Mouse (Mus musculus): Measurements from ENCODE around the gene Myod1.

Myod1 gene

DNA sequence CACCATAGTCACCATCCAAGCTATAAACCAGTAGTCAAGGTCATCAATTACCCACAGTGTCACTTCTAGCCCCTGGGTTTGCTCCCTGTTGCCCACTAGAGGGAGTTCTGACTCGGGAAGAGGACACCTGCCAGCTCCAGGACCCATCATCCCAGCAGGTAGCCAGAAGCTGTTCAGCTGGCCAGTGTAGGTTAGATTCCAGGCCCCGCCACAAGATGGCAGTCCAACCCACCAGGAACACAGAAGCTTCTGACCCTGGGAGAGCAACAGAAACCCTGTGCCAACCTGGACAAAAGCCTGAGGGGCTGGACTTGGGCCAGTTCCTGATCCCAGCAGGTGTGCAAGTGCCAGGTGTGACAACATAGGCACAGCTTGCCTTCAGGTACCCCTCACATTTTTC is 16.8 kb downstream of the Myod1 start:
- DNase-seq, result peak; percentile 86 to 88

DNA sequence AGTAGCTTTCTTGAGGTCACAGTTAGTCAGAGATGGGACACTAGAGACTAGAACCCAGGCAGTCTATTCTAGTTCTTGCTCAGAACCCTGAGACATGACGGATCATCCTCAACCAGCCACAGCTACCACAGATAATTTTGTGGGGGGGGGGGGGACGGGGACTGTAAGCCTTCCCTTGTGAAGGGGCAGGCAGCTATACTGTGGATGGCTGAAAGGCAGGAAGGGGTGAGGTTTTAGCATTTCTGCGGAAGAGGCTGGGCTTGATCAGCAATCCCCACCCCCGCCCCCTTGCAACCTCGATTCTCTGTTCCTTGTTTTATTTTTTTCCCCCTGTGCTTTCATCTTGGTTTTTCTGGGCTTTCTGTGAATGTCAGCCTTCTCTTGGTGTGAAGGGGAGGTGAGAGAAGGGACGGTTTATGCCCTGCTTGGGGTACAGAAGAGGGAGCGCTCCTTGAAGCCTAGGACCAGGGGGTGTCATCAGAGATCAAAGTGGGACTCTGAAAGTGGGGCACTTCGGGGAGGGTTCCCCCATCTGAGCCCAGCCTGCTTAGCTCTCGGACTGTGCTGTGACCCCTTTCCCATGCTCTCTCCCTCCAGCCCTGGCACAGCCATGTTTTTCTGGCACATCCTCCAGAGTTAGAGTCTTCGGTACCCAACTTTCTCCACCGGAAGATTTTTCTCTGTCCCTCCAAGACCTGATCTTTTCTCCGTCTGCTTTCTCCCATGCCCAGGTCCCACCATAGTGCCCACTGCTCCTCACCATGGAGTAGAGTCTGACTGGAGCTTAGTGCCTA is 17.6 kb downstream of the Myod1 start:
- no peak for DNase-seq

DNA sequence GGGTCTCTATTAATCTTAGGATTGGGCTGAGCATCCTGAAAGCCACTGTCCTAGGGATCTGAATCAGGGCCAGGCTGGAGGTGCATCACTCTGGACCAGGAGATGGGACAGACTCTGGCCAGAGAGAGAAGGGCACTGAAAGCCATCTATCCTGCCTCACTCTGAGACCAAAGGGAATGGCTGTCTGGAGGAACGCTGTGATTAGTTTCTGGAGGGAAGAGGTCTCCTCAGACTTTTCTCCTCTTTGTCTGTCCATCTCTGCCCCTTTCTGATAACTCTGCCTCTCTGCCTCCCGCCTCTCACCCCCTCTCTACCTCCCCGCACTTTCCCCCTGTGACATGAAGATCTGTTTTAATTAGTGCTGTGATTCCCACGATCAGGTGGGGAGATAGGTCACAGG is 18.7 kb downstream of the Myod1 start:
- no peak for DNase-seq

DNA sequence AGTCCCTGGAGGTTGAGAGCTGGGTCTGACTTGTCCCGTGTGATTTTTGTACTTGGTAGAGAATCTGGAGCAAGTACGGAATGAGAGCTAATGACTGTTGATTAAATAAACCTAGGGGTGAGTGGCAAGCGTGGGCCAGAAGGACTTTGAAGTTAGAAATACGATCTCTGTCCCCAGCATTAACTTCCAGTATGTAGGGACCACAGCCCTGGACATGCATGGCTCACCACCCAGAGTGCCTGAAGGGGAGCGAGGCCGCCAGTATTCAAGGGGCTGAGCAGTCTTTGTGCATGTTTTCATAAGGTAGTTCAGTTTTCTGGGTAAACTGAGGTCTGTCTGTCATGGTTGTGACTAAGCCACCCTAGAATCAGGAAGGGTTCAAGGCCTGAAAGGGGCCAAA is 19.3 kb downstream of the Myod1 start:
- no peak for DNase-seq

DNA sequence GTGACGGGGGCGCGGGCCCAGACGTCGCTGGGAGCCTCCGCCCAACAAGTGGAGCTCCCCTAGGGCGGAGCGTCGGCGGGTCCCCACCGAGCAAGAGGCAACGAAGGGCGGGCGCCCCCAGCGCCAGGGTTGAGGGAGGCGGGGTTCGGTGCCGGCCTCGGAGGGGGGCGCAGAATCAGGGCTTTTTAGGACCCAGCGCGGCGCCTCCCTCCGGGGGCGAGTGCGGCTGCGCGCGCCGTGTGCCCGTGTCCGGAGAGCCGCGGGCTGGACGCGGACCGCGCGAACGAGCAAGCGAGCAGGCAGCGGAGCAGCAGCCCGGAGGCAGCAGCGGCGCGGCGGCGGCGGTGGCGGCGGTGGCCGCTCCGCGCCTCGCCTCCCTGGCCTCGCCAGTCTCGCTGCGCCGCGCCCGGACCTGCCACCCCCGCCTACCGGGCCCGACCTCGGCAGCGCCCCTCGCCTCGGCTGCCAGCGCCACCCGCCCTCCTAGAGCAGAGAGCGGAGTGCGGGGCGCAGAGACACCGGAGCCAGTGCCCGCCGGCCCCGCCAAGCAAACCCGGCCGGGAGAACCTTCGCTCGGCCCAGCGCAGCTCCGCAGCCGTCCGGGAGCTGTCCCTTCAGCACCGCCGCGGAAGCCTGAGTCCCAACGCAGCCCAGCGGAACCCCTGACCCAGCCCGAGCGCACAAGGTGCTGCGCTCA is 20.1 kb downstream of the Myod1 start, which contains the start of gene Kcnc1:
Gene Kcnc1 (plus strand): TSS at position 267 of the 697 bp plus-strand sequence.
- peak; percentile 84 to 85 for DNase-seq

DNA sequence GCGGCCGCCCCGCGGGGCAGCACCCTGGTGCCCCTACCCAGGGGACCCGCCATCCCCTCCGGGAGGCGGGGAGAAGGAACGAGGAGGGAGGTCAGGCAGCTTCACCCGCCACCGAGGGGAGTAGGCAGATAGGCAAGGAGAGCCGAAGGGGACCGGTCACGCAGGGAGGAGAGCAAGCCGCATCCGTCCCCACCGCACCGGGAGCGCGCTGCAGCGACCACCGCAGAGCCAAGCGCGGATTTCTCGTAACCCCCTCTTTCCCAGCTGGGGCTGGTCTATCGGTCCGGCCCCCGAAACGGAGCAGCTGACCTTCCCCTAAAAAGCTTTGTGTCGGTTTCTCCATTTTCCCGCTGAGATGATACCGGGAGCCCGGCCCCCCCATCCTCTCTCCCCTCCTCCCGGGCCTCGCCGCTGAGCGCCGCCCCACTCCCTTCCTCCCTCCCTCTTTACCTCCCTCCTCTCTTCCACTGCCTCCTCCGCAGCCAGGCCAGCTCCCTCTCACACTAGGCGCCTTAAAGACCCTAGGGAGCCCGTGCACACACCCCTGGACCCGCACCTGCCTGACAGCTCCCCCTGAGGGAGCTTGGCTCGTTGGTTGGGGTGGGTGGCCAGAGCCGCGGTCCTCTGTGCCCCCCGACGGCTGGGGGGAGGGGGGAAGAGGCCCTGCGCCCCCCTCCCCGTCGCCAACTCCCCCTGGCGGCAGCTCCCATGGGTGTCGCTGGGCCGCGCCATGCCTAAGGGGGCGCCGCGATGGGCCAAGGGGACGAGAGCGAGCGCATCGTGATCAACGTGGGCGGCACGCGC is 20.9 kb downstream of the Myod1 start:
- DNase-seq, result peak in 1 of 2 experiments; percentile 36

DNA sequence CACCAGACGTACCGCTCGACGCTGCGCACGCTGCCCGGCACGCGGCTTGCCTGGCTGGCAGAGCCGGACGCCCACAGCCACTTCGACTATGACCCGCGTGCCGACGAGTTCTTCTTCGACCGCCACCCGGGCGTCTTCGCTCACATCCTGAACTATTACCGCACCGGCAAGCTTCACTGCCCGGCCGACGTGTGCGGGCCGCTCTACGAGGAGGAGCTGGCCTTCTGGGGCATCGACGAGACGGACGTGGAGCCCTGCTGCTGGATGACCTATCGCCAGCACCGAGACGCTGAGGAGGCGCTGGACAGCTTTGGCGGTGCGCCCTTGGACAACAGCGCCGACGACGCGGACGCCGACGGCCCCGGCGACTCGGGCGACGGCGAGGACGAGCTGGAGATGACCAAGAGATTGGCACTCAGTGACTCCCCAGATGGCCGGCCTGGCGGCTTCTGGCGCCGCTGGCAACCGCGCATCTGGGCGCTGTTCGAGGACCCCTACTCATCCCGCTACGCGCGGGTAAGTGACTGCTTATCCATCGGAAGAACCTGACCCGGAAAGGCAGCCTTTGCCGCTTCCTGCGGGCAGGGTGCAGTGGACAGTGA is 21.6 kb downstream of the Myod1 start:
- DNase-seq, result no peak

DNA sequence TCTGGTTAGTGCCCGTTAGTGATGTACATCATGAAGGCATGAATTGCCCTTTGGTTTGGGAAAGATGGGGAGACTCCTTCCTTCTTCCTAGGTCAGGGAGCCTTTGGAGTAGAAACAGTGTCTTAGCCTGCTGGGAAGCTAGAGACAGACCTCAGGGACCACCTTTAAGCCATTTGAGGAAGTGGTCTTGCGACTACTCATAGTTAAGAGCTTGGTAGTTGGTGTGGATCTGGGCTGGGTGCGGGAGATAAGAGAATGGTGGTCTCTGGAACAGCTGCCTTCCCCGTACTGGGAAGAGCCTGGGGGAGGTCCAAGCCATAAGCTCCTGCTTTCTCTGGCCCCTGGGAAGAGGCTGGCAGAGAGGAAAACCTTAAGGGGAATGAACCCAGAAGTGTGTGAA is 22.3 kb downstream of the Myod1 start:
- no peak for DNase-seq

DNA sequence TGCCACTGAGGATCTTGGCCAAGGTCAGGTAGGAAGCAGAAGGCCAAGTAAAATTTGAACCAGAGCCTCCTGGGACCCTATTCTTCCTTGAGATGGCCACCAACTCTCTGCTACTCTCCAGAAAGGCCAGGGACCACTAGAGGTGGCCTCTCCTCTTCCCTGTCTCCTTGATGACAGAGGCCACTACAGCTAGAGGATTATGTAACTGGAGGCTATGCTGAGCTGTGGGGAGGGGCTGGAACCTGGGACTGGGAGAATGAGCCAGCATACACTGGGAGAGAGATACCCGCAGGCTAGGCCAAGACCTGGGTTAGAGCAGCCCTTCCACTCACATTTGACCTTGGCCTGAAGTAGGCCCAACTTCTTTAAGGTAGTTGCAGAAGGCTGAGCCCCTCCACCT is 23.4 kb downstream of the Myod1 start:
- no peak for DNase-seq

DNA sequence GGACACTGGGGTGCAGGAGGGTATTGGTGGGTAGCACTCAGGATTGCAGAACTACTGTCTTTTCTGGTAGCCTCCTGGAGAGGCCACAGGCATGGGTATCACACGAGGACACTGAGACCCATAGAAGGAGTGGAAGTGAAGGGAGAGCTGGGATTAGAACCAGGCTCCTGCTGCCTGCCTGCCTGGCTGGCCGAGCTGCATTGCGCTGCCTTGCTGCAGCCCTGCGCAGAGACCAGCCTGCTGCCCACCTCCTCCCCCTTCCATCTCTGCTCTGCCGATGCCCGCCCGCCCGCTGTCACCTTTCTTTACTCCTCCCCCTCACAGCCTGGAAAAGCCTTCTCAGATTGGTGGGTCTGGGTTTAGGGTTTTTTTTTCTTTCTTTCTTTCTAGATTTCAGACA is 24.1 kb downstream of the Myod1 start:
- no peak for DNase-seq

DNA sequence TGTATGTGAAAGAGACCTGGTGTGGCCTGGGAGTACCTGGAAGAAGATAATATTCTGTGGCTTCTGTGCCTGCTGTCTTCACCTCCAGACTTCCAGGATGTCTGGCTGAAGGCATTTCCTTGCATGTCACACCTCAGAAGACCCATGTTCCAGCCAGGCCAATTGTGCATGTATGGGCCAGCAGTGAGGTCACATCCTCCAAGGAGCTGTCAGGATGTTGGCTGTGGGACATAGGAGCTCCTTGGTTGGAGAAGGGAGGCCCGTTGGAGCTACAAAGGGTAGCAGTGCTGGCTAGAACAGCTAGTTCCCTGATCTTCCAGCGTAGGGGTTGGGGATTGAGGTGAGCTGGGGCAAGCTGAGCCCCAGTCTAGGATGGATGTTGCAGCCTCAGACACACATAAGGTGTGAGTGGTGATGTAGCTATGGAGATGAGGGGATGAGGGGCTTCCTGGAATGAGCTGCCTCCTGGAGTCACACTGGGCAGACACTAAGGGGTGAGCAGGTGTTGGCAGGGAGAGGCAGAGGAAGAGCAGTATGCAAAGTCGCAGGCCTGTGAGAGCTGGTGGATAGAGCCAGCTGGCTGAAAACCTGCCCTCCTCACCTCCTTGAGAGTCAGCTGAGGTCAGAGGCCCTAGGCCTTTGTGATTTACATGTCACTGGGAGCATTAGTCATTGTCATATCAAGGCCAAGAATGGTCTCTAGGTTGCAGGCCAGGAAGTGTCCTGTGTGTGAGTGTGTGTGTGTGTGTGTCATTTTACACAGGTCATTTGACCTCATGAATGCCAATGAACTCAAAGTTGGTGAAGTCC is 25.3 kb downstream of the Myod1 start:
- DNase-seq, result no peak

DNA sequence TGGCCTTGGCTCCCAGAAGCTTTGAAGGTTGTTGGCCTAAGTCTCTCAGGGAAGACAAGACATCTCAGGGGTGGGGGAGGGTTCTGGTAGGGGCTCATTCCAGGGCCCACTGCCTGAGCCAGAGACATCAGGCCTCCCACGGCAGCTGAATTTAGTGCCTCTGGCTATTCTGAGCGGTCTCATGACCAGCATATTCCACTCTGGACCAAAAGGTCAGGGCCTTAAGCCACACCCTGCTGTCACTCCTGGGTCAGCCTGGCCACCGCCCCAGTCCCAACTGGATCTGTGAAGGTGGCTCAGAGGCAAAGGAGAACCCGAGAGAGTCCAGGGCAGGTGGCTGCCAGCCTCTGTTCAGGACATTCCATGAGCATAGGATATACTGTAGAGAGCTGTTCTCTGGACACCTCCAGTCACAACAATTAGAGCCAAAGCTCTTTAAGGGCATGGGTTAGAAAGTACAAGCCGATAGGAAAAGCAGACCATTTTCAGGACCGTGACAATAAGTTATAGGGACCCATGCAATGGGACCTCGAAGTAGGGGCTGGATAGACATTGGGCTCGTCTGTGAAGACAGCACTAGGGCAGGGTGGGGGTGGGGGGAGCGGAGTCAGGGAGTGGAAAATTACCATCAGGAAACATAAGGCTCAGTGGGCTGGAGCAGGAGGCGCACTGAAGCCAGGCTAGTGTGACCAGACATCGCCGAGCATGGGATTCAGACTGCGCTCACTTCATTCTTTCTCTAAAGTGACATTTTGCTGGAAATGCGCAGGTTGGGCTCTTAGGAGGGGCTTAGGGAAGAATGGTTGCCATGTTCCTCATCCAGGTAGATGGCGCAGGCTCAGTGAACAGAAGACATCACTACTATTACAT is 27.6 kb downstream of the Myod1 start:
- no peak for DNase-seq

DNA sequence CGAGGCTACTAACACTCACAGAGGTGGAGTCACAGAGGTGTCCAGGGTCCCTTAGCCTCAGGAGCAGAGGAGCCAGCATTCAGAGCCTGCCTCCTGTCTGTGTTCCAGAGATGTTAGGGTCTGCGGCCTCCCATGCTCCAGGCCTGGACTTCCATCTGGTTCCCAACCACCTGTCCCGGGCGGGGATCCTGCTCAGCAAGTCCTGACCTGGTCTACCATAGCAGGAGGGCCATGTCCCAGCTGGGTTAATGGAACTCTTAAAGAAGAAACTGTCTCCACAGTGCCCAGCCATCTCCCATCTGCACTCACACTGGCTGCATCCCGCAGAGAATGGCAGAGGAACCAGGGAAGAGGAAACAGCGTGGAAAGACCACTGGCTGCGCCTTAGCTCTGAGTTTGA is 28.5 kb downstream of the Myod1 start:
- DNase-seq, result no peak

DNA sequence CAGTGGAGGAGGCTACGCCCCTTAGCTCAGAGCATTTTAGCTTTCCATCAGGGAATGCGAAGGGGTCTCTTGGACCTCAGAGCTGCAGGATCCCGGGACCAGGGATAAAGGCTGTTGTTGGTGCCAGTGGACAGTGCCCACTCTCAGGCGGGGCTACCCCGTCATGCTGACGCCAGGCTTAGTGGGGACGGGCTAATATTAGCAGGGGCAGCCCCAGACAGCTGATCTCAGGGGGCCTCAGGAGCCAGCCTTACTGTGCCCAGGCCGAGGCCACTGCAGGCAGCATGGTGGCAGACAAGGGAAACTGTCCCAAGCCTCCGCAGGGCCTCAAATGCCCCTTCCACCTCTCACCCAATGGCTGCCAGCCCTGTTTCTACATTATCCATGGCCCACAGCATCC is 32.3 kb downstream of the Myod1 start:
- peak in 1 of 2 experiments; percentile 13 for DNase-seq

DNA sequence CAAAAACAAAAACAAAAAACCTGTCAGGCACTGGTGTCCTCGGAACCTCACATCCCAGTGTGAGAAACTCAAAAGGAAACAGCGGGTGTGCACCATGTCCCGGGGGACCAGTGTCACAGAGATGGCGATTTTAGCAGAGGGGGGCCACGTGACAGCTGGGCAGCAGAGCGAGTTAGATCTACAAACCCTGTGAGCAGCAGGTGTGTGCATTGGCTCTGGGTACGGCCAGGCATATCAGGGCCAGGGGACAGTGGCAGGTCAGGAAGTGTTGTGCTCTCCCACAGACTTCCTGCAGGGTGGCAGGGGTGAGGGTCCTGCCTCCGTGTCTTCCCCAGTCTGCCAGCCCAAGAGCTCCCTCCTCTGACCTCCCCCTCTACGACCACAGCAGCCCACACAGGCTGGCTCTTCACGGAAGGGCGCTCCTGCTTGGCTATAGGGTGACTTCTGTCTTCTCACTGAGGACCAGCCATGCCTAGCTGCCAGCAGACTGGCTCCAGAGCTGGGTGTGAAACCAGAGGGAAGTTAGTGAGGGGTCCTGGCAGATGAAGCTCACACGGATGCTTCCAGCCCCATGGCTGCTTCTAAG is 33.0 kb downstream of the Myod1 start:
- DNase-seq, result peak; percentile 74 to 81

DNA sequence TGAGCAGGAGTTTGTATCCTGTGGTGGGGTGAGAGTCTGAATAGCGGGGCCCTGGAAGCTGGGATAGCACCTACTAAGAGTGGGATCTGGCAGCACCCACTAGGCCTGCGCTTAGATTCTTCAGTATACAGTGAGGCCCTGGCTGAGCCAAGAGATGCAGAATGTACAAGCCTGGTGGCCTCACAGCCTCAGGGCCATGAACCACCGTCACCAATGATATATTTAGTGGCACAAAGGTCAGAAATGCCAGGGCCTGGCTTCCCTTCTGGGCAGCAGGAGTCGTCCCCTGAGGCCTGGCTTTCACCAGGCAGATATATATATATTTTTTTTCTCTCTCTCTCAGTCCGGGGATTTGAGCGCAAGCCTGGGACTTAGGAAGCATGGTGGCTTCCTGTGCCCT is 34.5 kb downstream of the Myod1 start:
- no peak for DNase-seq

DNA sequence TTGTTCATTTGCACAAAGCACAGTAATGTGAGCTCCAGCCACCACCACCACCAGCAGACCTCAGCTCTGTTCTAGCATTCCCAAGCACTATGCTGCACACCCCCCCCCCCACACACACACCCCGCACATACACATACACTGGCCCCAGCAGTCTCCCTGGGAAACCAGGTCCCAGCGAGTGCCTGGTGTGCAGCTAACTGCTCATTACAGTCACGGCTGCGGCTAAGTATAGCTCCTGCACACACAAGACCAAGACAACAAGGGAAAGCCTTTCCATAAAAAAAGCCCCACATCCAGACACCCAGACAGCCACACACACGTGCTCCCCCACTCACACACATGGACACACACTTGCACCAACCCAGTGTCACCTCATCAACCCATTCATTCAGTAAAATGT is 36.5 kb downstream of the Myod1 start:
- no peak for DNase-seq

DNA sequence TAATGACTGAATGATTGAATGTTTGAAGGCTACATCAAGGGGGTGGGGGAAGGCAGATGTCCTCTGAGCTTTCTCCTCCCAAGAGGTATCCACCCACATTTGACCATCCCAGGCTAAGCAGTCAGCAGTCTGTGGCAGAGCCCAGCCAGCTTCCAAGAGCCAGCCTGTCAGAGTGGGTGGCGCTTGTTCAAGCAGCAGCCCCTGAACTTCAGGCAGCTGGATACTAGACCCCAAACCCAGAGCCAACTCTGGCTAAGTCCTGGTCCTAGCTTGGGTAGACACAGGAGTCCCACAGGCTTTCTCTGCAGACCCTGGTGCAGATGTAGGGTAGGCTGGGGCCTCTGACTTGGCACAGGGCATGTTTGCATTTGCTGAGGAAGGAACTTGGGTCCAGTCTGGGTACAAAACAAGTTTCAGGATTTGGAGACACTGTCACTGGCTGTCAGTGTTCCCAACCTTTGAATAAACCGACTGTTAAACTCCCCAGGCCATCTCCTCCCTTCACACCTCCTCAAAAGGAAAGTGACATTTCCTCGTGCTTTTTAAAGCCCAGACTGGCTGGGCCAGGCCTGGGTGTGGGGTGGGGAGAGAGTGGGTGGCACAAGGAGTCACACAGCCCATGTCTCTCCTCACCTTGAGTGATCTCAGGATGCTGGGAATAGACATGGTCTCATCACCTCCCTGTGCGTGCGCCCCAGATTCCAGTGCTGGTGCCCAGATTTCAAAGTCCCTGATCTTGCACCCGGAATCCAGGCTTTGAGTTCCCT is 37.9 kb downstream of the Myod1 start:
- DNase-seq, result no peak

DNA sequence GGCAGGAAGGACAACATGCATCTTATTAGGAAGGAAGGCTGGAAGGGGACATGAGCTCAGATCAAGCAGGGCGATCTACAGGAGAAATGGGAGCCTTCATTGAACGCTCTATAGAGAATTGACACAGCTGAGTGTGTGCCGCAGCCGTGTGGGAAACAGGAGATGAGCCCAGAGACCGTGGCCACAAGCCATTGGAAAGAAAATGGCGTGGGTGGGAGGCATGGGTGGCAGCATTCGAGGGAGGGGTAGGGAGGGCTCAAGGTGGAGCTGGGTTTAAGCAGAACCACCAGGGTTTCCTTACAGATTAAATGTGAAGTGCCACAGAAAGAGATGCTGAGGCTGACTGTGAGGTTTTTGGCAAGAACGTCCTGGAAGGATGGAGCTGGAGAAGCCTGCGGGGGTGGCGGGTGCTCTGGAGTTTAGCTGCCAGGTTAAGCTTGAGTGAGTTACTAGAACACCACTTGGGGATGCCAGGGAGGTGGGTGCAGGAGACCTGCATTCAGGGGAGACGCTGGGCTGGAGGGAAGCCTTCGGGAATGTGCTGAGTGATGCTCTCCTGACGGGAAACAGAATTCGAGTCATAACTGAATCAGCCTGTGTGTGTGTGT is 39.6 kb downstream of the Myod1 start:
- DNase-seq, result no peak

DNA sequence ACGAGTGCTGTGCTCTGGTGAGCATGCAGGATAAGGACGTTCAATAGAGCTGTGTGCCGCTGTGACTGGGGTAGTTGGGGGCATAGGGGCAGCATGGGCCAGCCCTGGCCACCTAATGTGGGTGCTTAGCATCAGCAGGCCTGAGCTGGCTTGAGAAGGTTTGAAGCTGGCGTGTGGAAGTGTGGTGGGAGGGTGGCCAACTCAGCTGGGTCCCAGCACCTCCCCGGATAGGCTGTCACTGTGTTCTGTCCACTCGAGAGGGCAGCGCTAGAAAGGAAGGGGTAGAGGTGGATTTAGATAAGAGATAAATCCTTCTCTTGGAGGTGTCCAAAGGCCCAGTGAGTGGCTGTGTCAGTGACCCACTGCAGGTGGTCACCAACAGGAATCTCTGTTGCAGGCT is 41.2 kb downstream of the Myod1 start:
- DNase-seq, result no peak

Measured in B cell, adult 2 months (primary cell).